Mouse (Mus musculus): Measurements from ENCODE around the gene Ttll5. TPM values are rescaled to one million over a fixed set of nuclear protein-coding genes. Genes with fewer than 3 reads are reported as not detected.
A peak's percentile ranks its signal among the peaks of the same experiment; 100 is the strongest.

The Ttll5 gene
- 13.6 and 15.2 TPM in 2 replicates for polyA plus RNA-seq (2016; fragmentation: Nextera tagmentation; extraction: Ambion mirVana)

- Histone ChIP-seq H3K4me1 (replicated peaks) (peaks cover 24% of the 10 kb centered on the region), H3K36me3 (peaks cover 25% of the 10 kb centered on the region), H3K27me3 (replicated peaks) (no peaks in the 10 kb centered on the region), H3K4me3 (peak within 1 kb of the TSS; percentile 66), H3K9ac (peak within 1 kb of the TSS; percentile 81), H3K9me3 (replicated peaks) (no peaks in the 10 kb centered on the region), H3K4me2 (peak within 1 kb of the TSS; percentile 77), H3K27ac (ENCODE audit: poor library complexity, severe bottlenecking) (peak within 1 kb of the TSS; percentile 90)
- peak; percentile 97 for ATAC-seq (ENCODE audit: insufficient number of reproducible peaks, low FRiP score)
- WGBS: under 1% methylated on average over 67 of the region's 67 CpGs
Measured at GRCm38 (mm10) chr12:85824438-85825264, at the start of gene Ttll5, which contains the start of gene Erg28. TSS of gene Ttll5 (plus strand) at chr12:85824659. TSS of gene Erg28 (minus strand) at chr12:85824550.

- ATAC-seq (ENCODE audit: insufficient number of reproducible peaks, low FRiP score): no peak
- Histone ChIP-seq H3K36me3 (no peaks in the 10 kb centered on the region), H3K4me1 (replicated peaks) (no peaks in the 10 kb centered on the region; the same call in 1 of the 2 replicates), H3K4me2 (no peak overlapping the region), H3K9me3 (replicated peaks) (peaks cover under 1% of the 10 kb centered on the region; the same call in 1 of the 2 replicates), H3K4me3 (no peak overlapping the region), H3K9ac (no peak overlapping the region), H3K27me3 (replicated peaks) (no peaks in the 10 kb centered on the region), H3K27ac (ENCODE audit: poor library complexity, severe bottlenecking) (no peak overlapping the region)
- WGBS: 70% methylated on average over 3 of the region's 3 CpGs
Measured at GRCm38 (mm10) chr12:85778962-85779361, 45.5 kb upstream of the Ttll5 start.

DNA sequence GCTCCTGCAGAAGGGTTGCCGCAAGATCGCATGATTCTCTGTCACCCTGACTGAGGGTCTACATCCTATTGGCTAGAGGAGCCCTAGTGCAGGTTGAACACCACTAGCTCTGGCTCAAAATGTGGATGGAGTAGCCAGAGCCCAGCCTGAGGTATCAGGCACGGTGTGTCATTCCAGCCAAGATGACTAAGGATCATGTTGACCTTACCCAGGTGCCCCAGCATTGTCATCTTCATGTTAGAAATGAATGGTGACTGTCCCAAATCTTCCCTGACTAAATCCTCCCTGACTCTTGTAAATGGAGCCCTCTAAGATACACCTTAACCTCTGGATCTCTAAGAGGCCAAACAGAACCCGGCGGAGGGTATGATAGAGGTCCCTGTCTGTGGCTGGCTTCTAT lies 44.8 kb upstream of the Ttll5 start:
- Histone ChIP-seq H3K36me3 (no peaks in the 10 kb centered on the region), H3K4me3 (no peak overlapping the region), H3K9me3 (replicated peaks) (no peaks in the 10 kb centered on the region), H3K4me2 (no peak overlapping the region), H3K9ac (no peak overlapping the region), H3K27me3 (replicated peaks) (no peaks in the 10 kb centered on the region), H3K27ac (ENCODE audit: poor library complexity, severe bottlenecking) (no peak overlapping the region), H3K4me1 (replicated peaks) (no peaks in the 10 kb centered on the region; the same call in 1 of the 2 replicates)
- no peak for ATAC-seq (ENCODE audit: insufficient number of reproducible peaks, low FRiP score)
- WGBS: 89% methylated on average over 5 of the region's 5 CpGs

DNA sequence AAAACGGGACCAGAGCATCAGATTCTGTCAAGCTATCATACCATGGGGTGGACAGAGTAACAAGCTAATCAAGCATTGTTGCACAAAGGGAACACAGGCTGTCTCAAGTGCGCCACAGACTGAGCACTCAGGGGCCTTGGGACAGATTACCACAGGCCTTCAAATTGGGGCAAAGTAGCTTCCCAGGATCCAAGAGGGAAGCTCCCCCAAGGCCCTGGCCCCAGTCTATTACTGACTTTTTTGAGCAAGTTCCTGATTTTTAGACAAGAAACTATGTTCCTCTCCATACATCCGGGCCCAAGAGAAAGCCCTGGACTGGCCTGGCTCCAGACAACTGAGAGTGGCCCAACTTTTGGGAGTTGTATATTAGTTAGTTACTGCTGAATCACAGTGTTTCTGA lies 42.9 kb upstream of the Ttll5 start:
- Histone ChIP-seq H3K4me3 (no peak overlapping the region), H3K9ac (no peak overlapping the region), H3K36me3 (no peaks in the 10 kb centered on the region), H3K27ac (ENCODE audit: poor library complexity, severe bottlenecking) (no peak overlapping the region), H3K27me3 (replicated peaks) (no peaks in the 10 kb centered on the region), H3K9me3 (replicated peaks) (no peaks in the 10 kb centered on the region), H3K4me2 (no peak overlapping the region), H3K4me1 (replicated peaks) (no peaks in the 10 kb centered on the region; the same call in 1 of the 2 replicates)
- WGBS: 79% methylated on average over 3 of the region's 3 CpGs
- ATAC-seq (ENCODE audit: insufficient number of reproducible peaks, low FRiP score): no peak

DNA sequence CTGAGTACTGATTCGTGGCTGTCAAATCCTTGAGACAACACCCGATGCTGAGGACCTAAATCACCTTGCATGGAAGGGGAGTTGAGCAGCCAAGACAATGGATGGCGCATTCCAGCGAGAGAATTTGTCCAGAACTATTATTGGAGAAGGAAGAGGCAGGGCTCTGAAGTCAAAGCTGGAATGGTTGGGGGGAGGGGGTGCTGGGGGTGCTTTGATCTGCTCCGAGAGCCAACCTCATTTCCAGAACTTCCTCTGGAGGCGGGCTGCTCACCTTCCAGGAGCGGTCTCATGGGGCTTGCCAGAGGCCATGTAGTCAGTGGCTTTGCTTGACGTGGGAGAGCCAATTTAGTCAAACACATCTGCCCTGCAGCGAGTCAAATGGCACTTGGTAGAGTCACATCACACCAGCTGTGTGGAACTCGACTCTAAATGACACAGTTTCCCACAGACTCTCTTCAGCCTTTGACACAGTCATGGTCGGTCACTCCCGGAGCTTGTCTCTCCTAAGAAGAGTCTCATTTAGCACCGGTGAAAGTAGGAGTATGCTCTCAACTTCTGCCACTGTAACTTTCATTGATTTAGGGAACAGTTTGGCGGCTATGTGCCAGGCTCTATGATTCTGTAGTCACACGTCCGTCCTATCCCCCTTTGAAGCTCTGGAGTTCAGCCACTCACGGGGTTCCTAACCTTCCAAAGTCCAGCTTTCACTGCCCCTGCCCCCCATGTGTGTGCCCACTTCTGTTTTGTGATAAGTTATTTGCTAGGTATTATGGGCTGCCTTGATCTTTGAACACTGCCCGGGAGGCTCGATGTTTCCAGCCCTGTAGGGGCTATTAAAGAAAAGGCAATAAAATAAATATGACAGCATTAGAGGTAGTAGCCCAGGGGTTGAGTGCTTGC lies 39.3 kb upstream of the Ttll5 start:
- WGBS: 70% methylated on average over 19 of the region's 19 CpGs

GRCm38 (mm10) chr12:85792158-85792557 lies 32.3 kb upstream of the Ttll5 start:
- no peak overlapping the region for H3K9ac ChIP-seq
- H3K4me1 ChIP-seq (replicated peaks): 0 out of 2 replicates have a peak, but pooled peaks cover 3% of the 10 kb centered on the region
- no peak overlapping the region for H3K4me2 ChIP-seq
- no peaks in the 10 kb centered on the region for H3K27me3 ChIP-seq (replicated peaks)
- WGBS: 79% methylated on average over 4 of the region's 4 CpGs
- H3K9me3 ChIP-seq (replicated peaks): no peaks in the 10 kb centered on the region
- H3K27ac ChIP-seq (ENCODE audit: poor library complexity, severe bottlenecking): no peak overlapping the region
- H3K36me3 ChIP-seq: no peaks in the 10 kb centered on the region
- ATAC-seq (ENCODE audit: insufficient number of reproducible peaks, low FRiP score): no peak
- H3K4me3 ChIP-seq: no peak overlapping the region

More for the DNA sequence above, 39.3 kb upstream of the Ttll5 start:
- H3K36me3 ChIP-seq: no peaks in the 10 kb centered on the region
- no peak overlapping the region for H3K4me2 ChIP-seq
- no peak overlapping the region for H3K9ac ChIP-seq
- no peaks in the 10 kb centered on the region for H3K4me1 ChIP-seq (replicated peaks)
- no peaks in the 10 kb centered on the region for H3K9me3 ChIP-seq (replicated peaks)
- H3K27me3 ChIP-seq (replicated peaks): no peaks in the 10 kb centered on the region
- ATAC-seq (ENCODE audit: insufficient number of reproducible peaks, low FRiP score): no peak
- H3K27ac ChIP-seq (ENCODE audit: poor library complexity, severe bottlenecking): no peak overlapping the region
- H3K4me3 ChIP-seq: no peak overlapping the region

- Histone ChIP-seq H3K9me3 (replicated peaks) (no peaks in the 10 kb centered on the region), H3K36me3 (no peaks in the 10 kb centered on the region), H3K27me3 (replicated peaks) (no peaks in the 10 kb centered on the region), H3K4me2 (no peak overlapping the region), H3K4me3 (no peak overlapping the region), H3K4me1 (replicated peaks) (0 out of 2 replicates have a peak, but pooled peaks cover 3% of the 10 kb centered on the region), H3K27ac (ENCODE audit: poor library complexity, severe bottlenecking) (no peak overlapping the region), H3K9ac (no peak overlapping the region)
- 56% methylated on average over 6 of the region's 6 CpGs for WGBS
- no peak for ATAC-seq (ENCODE audit: insufficient number of reproducible peaks, low FRiP score)
Measured at GRCm38 (mm10) chr12:85792821-85793346, 31.6 kb upstream of the Ttll5 start.

DNA sequence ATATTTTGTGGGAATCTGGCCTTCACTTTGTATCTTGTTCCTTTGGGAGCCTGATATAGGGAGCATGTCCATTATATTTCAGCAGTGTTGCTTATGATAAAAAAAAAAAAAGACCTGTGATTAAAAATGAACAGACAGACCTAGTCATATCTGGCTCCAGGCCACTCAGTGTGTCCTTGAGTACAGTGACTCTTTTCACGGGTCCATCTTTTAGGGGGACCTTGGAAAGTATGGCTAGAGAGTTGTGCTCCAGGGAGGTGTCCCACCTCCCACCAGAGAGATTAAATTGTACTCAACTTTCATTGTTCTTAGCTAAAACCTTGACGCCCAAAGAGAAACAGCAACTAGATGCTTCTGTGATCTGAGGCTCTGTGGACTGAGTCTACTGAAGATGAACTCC lies 30.4 kb upstream of the Ttll5 start:
- H3K27ac ChIP-seq (ENCODE audit: poor library complexity, severe bottlenecking): no peak overlapping the region
- no peak for ATAC-seq (ENCODE audit: insufficient number of reproducible peaks, low FRiP score)
- WGBS: 70% methylated on average over 2 of the region's 2 CpGs

GRCm38 (mm10) chr12:85795551-85795950 lies 28.9 kb upstream of the Ttll5 start:
- ATAC-seq (ENCODE audit: insufficient number of reproducible peaks, low FRiP score): no peak
- Histone ChIP-seq H3K36me3 (no peaks in the 10 kb centered on the region), H3K4me1 (replicated peaks) (0 out of 2 replicates have a peak, but pooled peaks cover 3% of the 10 kb centered on the region), H3K27ac (ENCODE audit: poor library complexity, severe bottlenecking) (no peak overlapping the region), H3K9ac (no peak overlapping the region), H3K27me3 (replicated peaks) (no peaks in the 10 kb centered on the region), H3K9me3 (replicated peaks) (no peaks in the 10 kb centered on the region), H3K4me3 (no peak overlapping the region), H3K4me2 (no peak overlapping the region)
- 76% methylated on average over 1 of the region's 1 CpGs for WGBS

More for the DNA sequence above, 30.4 kb upstream of the Ttll5 start:
- no peak overlapping the region for H3K4me2 ChIP-seq
- no peak overlapping the region for H3K9ac ChIP-seq
- no peak overlapping the region for H3K4me3 ChIP-seq
- H3K4me1 ChIP-seq (replicated peaks): 0 out of 2 replicates have a peak, but pooled peaks cover 3% of the 10 kb centered on the region
- no peaks in the 10 kb centered on the region for H3K27me3 ChIP-seq (replicated peaks)
- H3K36me3 ChIP-seq: no peaks in the 10 kb centered on the region
- H3K9me3 ChIP-seq (replicated peaks): no peaks in the 10 kb centered on the region

GRCm38 (mm10) chr12:85800031-85800430 lies 24.4 kb upstream of the Ttll5 start:
- no peak overlapping the region for H3K27ac ChIP-seq (ENCODE audit: poor library complexity, severe bottlenecking)
- H3K9ac ChIP-seq: no peak overlapping the region
- H3K27me3 ChIP-seq (replicated peaks): no peaks in the 10 kb centered on the region
- H3K9me3 ChIP-seq (replicated peaks): no peaks in the 10 kb centered on the region
- no peak for ATAC-seq (ENCODE audit: insufficient number of reproducible peaks, low FRiP score)
- no peaks in the 10 kb centered on the region for H3K4me1 ChIP-seq (replicated peaks)
- H3K4me3 ChIP-seq: no peak overlapping the region
- no peak overlapping the region for H3K4me2 ChIP-seq
- no peaks in the 10 kb centered on the region for H3K36me3 ChIP-seq
- 55% methylated on average over 9 of the region's 9 CpGs for WGBS
